Mouse (Mus musculus): ENCODE results near the gene Tmem56. TPM values are rescaled to one million over a fixed set of nuclear protein-coding genes. Genes with fewer than 3 reads are reported as not detected.

The Tmem56 gene
- 1 to 10 TPM in 1 of 2 experiments, under 1 TPM in 1; 0.92 to 1.4 TPM for total RNA-seq (2021)

GRCm38 (mm10) chr3:121282998-121283397, at the start of gene Tmem56:
Tmem56 (minus strand) TSS chr3:121283098.
- intact Hi-C loops (cut with DNase I): no loop called here
- no peak for DNase-seq

- intact Hi-C loops (cut with DNase I): no loop called here
- DNase-seq: no peak
Measured at GRCm38 (mm10) chr3:121330244-121330646, 47.3 kb upstream of the Tmem56 start.

DNA sequence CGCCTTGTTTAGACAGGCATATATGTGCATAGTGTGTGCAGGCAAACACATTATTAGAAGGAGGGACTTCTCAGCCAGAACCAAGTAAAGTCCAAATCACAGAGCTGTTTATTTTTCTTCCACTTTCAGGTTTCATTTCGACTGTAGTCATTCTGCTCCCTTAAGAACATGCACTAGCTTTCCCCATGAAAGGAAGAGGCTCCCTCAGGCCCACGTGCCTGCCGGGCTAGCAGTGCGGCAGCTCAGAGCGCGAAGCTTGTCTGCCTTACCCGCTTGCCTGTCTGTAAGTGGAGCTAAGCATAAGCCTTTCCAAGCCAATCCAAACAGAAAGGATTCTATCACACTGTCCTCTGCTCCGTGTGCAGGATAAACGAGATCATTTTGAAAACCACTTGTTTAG, 46.7 kb upstream of the Tmem56 start:
- intact Hi-C loops (cut with DNase I): no loop called here
- no peak for DNase-seq

DNA sequence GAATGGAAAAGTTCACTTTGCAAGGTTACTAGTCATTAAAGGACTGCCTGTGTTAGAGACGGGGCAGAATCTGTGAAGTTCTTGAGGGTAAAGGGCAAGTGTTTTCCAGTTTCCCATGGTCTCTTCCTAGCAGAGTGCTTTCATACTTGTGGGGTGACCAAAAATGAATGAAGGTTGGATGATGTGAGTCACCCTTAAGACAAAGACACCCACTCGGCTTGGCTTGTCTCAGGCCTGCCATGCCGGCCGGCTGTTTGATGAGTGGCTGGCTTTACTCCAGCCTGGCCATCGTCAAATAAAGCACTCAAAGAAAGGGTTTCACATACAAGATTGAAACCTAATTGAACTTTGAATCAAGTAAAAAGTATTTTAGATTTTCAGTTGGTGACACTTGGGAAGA, 44.5 kb upstream of the Tmem56 start:
- DNase-seq: no peak
- intact Hi-C loops (cut with DNase I): no loop called here

DNA sequence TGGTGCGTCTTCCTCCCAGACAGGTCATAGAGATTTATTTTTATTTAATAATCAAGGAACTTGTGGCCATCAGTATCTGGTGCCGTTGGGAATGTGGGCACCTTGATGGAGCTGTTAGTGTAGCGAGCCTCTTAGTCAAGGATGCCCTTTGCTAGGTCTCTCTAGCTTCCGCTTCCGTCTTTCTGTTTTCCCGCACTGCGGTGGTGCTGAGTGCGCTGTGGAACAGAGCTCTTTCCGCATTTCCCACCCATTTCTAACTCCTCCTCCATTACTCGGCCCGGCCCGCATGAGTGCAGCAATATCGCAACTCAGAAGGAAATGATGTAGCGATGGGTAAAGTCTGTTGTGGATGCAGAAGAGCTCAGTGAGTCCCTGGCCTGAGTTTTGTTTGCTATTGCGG, 40.5 kb upstream of the Tmem56 start:
- intact Hi-C loops (cut with DNase I): no loop called here
- no peak for DNase-seq

GRCm38 (mm10) chr3:121320896-121321295, 38.0 kb upstream of the Tmem56 start:
- intact Hi-C loops (cut with DNase I): no loop called here

GRCm38 (mm10) chr3:121319906-121320305, 37.0 kb upstream of the Tmem56 start:
- DNase-seq: no peak
- intact Hi-C loops (cut with DNase I): no loop called here

More at GRCm38 (mm10) chr3:121320896-121321295, 38.0 kb upstream of the Tmem56 start:
- no peak for DNase-seq

- intact Hi-C loops (cut with DNase I): no loop called here
Measured at GRCm38 (mm10) chr3:121315498-121315897, 32.6 kb upstream of the Tmem56 start.

DNA sequence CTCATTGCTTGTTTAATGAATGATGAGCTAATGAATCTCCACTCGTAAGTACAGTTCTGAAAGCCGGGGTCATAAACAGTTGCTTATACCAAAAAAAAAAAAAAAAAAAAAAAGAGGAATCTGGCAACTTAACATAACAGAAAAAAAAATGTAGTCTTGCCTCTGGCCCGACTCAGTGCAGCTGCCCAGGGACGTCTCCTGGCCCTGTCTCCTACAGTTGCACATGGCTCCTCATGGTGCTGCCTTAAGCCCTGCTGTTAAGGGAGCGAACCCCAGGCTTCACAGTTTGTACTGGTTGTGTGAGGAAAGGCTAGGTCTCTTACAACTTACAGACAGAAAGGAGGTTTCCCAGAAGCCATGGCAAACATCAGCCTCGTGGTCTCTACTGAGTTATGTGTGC, 31.3 kb upstream of the Tmem56 start:
- no peak for DNase-seq
- intact Hi-C loops (cut with DNase I): loop anchor here (5.0 kb wide), 1 partner anchor 43 kb away; no protein-coding TSS in a partner anchor

More at GRCm38 (mm10) chr3:121315498-121315897, 32.6 kb upstream of the Tmem56 start:
- no peak for DNase-seq

GRCm38 (mm10) chr3:121312979-121313378, 30.1 kb upstream of the Tmem56 start:
- intact Hi-C loops (cut with DNase I): loop anchor here (5.0 kb wide), 1 partner anchor 44 kb away; no protein-coding TSS in a partner anchor
- no peak for DNase-seq

DNA sequence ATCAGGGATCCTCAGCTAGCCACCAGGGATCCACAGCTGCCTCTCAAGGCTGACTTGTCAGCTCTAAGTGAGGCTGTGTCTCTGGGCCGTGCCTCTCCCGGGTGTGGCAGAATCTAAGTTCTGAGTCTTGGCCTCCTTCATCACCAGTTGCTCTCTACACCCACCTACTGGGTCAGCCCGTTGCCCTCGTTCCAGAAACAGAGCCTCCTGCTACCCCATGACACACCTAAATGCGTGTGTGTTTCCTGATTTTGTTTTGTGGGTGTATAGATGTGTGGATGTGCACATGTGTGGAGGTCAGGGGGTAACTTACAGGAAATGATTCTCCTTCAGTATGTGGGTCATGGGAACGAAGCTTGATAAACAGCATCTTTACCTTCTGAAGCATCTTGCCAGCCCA, 29.5 kb upstream of the Tmem56 start:
- intact Hi-C loops (cut with DNase I): loop anchor here (5.0 kb wide), 1 partner anchor 45 kb away; no protein-coding TSS in a partner anchor
- no peak for DNase-seq

GRCm38 (mm10) chr3:121309896-121310714, 27.2 kb upstream of the Tmem56 start:
- intact Hi-C loops (cut with DNase I): loop anchor here (5.0 to 10.0 kb wide), 2 partner anchors 47 to 455 kb away; no protein-coding TSS in a partner anchor
- DNase-seq: no peak

DNA sequence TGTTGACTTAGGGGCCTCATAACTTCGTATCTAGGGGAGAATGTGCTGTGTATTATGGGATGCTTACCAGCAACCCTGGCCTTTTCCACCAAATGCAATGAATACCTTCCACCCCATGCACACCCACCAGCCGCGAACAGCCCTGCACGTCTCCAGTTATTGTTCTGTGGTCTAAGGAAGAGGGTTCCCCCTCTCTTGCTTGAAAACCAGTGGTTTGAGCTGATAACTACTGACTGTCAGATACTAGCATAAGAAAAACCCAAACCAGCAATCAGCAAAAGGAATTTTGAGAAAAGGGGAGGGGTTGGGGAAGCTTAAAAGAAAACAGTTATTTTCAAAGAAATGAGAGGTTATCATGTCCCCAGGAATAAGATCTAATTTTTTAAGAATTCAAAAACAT, 26.5 kb upstream of the Tmem56 start:
- intact Hi-C loops (cut with DNase I): loop anchor here (10.0 kb wide), 1 partner anchor 455 kb away; no protein-coding TSS in a partner anchor
- no peak for DNase-seq

- intact Hi-C loops (cut with DNase I): loop anchor here (10.0 kb wide), 1 partner anchor 456 kb away; no protein-coding TSS in a partner anchor
Measured at GRCm38 (mm10) chr3:121308935-121309334, 26.0 kb upstream of the Tmem56 start.

GRCm38 (mm10) chr3:121307532-121308234, 24.8 kb upstream of the Tmem56 start:
- intact Hi-C loops (cut with DNase I): loop anchor here (1.0 to 10.0 kb wide), 4 partner anchors 119 to 457 kb away; partner anchors contain the start of gene Cnn3
- peak; percentile 73 to 76 for DNase-seq

More at GRCm38 (mm10) chr3:121308935-121309334, 26.0 kb upstream of the Tmem56 start:
- DNase-seq: no peak

DNA sequence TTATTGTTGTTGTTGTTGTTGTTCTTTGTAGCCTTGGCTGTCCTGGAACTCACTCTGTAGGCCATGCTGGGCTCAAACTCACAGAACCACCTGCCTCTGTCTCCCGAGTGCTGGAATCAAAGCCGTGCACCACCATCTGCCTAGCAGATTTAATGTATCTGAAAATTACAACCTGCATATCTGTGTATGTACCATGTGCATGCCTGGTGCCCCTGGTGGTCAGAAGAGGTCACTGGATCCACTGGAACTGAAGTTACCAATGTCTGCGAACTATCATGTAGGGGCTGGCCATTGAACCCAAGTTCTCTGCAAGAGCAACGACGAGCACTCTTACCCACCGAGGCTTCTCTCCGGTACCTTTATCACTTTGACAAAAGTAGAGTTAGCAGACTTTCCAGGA, 23.7 kb upstream of the Tmem56 start:
- no peak for DNase-seq
- intact Hi-C loops (cut with DNase I): loop anchor here (1.0 to 10.0 kb wide), 4 partner anchors 120 to 458 kb away; partner anchors contain the start of gene Cnn3

GRCm38 (mm10) chr3:121294200-121294599, 11.3 kb upstream of the Tmem56 start:
- intact Hi-C loops (cut with DNase I): no loop called here
- no peak for DNase-seq

DNA sequence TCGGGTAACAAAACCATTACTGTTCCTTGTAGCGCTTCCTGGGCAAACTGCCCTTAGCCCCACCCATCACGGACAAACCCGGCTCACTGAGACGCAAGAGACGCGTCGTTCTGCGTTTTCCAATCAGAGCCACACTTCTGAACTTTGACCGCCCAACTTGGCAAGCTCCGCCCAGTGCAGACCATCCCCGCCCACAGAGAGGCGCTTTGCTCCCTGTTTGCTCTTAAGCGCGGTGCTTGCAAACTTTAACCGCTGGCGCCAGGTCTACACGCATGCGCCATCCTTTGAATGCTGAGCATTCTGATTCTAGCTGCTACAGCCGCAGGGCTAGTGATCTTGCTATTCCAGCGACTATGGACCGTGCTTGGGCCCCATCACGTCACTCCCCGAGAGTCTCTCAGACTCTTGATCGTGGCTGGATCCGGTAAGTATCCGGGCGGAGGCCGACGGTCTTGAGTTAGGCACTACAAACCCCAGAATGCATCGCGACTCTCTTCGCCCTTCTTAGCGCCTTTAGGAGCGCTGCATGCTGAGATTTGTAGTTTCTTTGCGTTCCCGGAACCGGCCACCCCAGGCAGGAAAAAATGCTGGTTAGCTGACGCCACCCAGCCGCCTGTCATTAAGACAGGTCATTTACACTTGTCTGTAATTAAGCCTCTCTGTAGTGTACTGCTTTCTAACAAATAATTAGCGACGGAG, 8.8 kb upstream of the Tmem56 start, which contains the start of gene Alg14:
Gene Alg14, plus strand, starts transcription at position 214 of the 699 bp plus-strand sequence.
- peak; percentile 95 for DNase-seq
- intact Hi-C loops (cut with DNase I): loop anchor here (1.0 kb wide), 1 partner anchor 120 kb away; the partner anchor contains the start of gene Rwdd3

DNA sequence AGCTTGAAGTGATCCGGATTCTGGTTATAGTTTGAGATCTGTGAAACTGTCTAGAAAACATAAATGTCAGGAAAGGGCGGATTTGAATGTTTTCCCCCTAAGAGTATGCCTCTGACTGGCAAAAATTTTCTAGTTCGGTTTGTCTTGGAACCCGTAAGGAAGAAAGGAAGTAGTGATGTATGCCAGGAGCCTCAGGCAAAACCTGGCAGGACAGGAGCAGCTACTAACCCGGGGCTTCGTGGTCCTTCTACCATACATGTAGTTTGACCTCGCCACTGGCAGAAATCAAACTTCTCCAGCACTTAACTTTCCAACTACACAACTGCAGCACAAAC, 8.3 kb upstream of the Tmem56 start:
- no peak for DNase-seq
- intact Hi-C loops (cut with DNase I): loop anchor here (1.0 kb wide), 1 partner anchor 120 kb away; the partner anchor contains the start of gene Rwdd3

DNA sequence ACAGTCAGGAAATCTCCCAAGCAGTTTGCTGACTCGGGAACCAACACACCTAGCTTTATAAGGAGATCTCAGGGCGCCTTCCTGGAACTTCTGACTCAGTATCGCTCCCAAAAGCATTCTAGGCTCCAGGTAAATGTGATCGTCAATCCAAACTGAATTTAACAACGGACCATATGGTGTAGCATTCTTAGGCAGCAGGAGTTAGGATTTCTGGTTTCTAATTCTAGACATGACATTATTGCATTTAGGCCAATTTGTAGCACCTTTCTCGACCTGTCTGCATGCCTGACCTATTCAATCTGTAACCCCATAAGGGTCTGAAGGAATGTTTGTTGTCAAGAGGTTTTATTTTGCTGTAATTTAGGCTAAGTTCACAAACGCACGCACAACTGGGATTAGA, 7.8 kb upstream of the Tmem56 start:
- intact Hi-C loops (cut with DNase I): loop anchor here (1.0 kb wide), 1 partner anchor 119 kb away; the partner anchor contains the start of gene Rwdd3
- no peak for DNase-seq
